Mouse (Mus musculus): Measurements from ENCODE around the gene Dysf. TPM values are rescaled to one million over a fixed set of nuclear protein-coding genes. Genes with fewer than 3 reads are reported as not detected.

Dysf gene
- polyA plus RNA-seq, 1 experiment from 2014 or later: 5.6 TPM

DNA sequence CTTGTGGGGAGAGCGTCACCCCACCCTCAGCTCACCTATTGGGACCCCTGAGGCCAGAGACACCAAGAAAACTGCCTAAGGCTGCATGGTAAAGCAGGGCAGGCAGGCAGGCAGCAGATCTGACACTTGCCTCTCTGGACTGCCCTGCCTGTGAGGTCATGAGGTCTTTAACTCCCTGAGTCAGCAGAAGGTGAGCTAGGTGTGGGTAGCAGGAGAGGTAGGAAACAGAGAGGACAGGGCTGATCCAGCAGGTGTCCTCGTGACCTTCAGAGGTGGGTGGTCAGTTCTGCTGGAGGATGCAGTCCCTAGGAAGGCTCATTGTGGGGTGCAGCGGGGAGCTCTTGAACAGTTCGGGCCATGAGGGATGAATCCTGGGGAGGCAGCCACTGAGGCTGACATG, 219.8 kb downstream of the Dysf start:
- WGBS: 72% methylated on average over 4 of the region's 4 CpGs
- H3K9me3 ChIP-seq: no peaks in the 10 kb centered on the region
- no peak overlapping the region for H3K4me2 ChIP-seq
- no peak overlapping the region for H3K4me3 ChIP-seq
- no peaks in the 10 kb centered on the region for H3K36me3 ChIP-seq
- no peaks in the 10 kb centered on the region for H3K27me3 ChIP-seq
- H3K4me1 ChIP-seq (replicated peaks): peaks cover 28% of the 10 kb centered on the region
- H3K9ac ChIP-seq: no peak overlapping the region
- no peak for ATAC-seq (ENCODE audit: low read depth)
- no peak overlapping the region for H3K27ac ChIP-seq (replicated peaks)

DNA sequence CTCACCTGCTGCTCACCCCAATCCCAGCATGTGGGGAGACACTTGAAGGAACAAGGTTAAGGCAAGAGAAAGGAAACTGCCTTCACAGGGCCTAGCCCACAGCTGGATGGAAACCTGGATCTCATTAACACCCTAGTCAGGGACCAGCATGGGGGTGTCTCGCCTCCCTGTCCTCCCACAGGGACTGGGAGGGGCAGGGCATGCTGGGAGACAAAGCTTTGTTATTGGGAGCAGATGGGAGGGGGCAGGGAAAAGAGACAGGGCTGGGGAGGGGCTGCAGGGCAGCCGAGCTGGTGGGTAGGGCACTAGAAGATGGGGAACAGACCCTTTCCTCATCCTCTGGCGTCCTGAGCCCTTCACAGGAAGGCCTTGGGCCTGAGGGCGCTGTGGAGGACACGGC, 220.4 kb downstream of the Dysf start:
- H3K27ac ChIP-seq (replicated peaks): no peak overlapping the region
- no peaks in the 10 kb centered on the region for H3K27me3 ChIP-seq
- no peaks in the 10 kb centered on the region for H3K9me3 ChIP-seq
- no peak overlapping the region for H3K9ac ChIP-seq
- no peaks in the 10 kb centered on the region for H3K36me3 ChIP-seq
- WGBS: 20% methylated on average over 5 of the region's 5 CpGs
- no peak overlapping the region for H3K4me2 ChIP-seq
- no peak overlapping the region for H3K4me3 ChIP-seq
- peaks cover 28% of the 10 kb centered on the region for H3K4me1 ChIP-seq (replicated peaks)
- no peak for ATAC-seq (ENCODE audit: low read depth)

DNA sequence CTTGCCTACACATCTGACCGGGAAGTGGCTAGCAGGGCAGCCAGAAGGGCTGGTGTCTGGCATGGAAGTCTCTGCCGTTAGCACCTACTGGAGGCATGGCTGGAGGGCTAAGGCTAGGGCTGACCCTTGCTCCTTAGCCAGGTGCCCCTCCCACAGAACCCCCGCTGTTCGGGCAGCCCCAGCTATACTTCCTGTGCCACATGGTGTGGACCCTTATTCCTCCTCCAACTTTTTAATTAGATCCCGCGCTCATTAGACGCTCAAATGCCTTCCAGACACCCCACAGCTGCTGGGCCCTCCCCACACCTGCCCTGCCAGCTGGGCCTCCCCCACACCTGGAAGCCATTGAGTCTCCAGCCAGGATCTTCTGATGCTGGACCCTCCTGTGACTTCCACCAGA, 221.3 kb downstream of the Dysf start:
- H3K36me3 ChIP-seq: no peaks in the 10 kb centered on the region
- H3K4me2 ChIP-seq: no peak overlapping the region
- no peak for ATAC-seq (ENCODE audit: low read depth)

DNA sequence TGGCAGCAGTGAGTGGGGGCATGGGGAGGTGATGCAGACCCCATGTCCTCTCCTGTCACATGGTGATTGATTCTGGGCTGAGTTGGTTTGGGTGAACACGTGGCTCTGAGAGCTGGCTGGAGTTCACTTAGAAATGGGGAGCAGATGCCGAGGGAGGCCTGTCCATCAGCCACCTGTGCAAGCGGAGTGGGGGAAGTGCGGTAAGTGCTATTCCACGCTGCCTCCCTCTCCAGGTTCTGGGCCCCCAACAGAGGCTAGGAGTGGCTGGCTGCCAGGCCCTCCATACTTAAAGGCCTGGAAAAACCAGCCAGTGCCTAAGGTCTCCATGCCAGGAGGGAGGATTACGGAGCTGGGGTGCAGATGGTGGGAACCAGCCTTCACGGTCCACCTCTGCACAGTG, 222.7 kb downstream of the Dysf start:
- Histone ChIP-seq H3K27me3 (no peaks in the 10 kb centered on the region), H3K4me2 (no peak overlapping the region), H3K27ac (replicated peaks) (no peak overlapping the region), H3K9ac (no peak overlapping the region), H3K36me3 (no peaks in the 10 kb centered on the region), H3K9me3 (no peaks in the 10 kb centered on the region), H3K4me3 (no peak overlapping the region), H3K4me1 (replicated peaks) (peaks cover 28% of the 10 kb centered on the region)
- ATAC-seq (ENCODE audit: low read depth): no peak
- WGBS: 63% methylated on average over 7 of the region's 7 CpGs

More for the DNA sequence above, 221.3 kb downstream of the Dysf start:
- H3K27me3 ChIP-seq: no peaks in the 10 kb centered on the region
- WGBS: 71% methylated on average over 7 of the region's 7 CpGs
- H3K9ac ChIP-seq: no peak overlapping the region
- H3K27ac ChIP-seq (replicated peaks): no peak overlapping the region
- H3K4me3 ChIP-seq: no peak overlapping the region
- H3K4me1 ChIP-seq (replicated peaks): peaks cover 28% of the 10 kb centered on the region
- no peaks in the 10 kb centered on the region for H3K9me3 ChIP-seq

DNA sequence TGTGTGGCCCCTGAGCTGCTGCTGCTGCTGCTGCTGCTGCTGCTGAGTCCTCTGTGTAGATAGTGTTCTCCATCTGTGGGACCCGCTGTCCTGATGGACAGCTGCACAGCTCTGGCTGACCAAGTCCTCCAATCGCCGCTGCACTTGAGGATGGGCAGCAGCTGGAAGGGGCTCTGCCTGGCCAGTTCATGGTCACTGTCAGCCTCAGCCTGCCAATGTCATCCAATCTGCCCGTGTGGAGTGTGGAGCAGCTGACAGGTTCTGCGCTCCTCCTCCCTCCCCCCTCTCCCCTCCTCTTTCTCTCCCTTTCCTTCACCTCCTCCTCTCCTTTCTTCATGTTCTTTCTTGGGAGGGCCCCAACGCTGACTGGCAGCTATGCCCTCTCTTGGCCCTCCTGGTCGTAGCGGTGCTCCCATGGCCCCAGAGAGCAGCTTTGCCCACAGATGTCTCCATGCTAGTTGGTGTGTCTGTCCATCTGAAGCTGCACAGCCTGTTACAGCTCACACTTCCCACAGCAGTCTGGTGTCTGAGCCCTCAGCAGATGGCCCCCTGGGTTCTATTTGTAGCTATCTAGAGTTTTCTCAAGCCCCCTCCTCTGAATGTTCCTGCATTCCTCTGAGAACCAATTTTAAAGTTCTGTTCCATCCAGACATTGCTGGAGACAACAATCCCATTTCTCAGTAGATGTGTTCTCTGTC, 223.8 kb downstream of the Dysf start:
- Histone ChIP-seq H3K4me3 (no peak overlapping the region), H3K27me3 (no peaks in the 10 kb centered on the region), H3K9me3 (no peaks in the 10 kb centered on the region), H3K4me1 (replicated peaks) (peaks cover 28% of the 10 kb centered on the region), H3K4me2 (no peak overlapping the region), H3K27ac (replicated peaks) (no peak overlapping the region), H3K36me3 (no peaks in the 10 kb centered on the region), H3K9ac (no peak overlapping the region)
- ATAC-seq (ENCODE audit: low read depth): no peak
- WGBS: 54% methylated on average over 8 of the region's 8 CpGs

DNA sequence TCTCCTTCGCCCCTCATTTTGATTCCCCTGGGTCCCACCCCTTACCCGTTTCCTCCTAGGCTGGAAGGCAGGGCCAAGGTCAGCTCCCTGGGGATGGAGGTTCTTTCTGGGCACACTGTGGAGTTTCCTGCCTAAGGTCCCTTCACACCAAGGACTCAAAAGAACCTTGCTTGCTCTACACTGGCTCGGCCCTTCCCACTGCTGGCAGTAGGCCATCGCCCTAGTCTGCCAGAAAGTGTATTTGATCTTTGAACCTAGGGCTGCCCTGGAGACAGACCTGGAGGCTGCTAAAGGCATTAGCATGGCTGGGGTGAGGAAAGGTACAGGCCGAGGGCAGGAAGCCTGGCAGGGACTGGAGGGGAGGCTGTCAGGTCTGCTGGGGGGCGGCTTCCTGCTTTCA, 225.4 kb downstream of the Dysf start:
- peaks cover 23% of the 10 kb centered on the region for H3K4me1 ChIP-seq (replicated peaks)
- H3K27me3 ChIP-seq: no peaks in the 10 kb centered on the region
- no peaks in the 10 kb centered on the region for H3K36me3 ChIP-seq
- no peak overlapping the region for H3K4me2 ChIP-seq
- ATAC-seq (ENCODE audit: low read depth): no peak
- no peak overlapping the region for H3K4me3 ChIP-seq
- no peak overlapping the region for H3K27ac ChIP-seq (replicated peaks)
- H3K9ac ChIP-seq: no peak overlapping the region
- WGBS: 65% methylated on average over 6 of the region's 6 CpGs
- H3K9me3 ChIP-seq: no peaks in the 10 kb centered on the region

GRCm38 (mm10) chr6:84235365-84235764, 227.0 kb downstream of the Dysf start:
- Histone ChIP-seq H3K9me3 (0 out of 2 replicates have a peak, but pooled peaks cover 4% of the 10 kb centered on the region), H3K9ac (no peak overlapping the region), H3K4me1 (replicated peaks) (peaks cover 12% of the 10 kb centered on the region; the same call in 1 of the 2 replicates), H3K27ac (replicated peaks) (no peak overlapping the region), H3K36me3 (no peaks in the 10 kb centered on the region), H3K4me3 (no peak overlapping the region), H3K27me3 (no peaks in the 10 kb centered on the region), H3K4me2 (no peak overlapping the region)
- ATAC-seq (ENCODE audit: low read depth): no peak
- WGBS: 89% methylated on average over 2 of the region's 2 CpGs

DNA sequence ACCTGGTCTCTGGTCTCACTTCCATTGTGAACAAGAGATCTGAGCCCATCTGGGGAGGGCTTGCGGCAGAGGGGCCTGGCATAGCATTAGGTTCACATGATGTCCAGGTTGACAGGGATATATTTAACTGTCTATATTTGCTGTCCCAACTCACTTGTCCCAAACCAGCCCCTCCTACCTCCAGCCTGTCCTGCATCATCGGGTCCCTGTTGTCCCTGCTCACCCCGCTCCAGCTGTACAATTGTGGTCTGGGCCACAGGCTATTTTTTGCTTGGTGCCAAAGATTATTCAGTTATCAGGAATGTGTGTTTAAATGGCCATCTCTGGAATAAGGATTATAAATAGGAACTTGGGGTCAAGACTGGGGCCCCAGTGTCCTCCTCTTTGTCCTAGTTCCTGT, 235.0 kb downstream of the Dysf start:
- Histone ChIP-seq H3K27ac (replicated peaks) (no peak overlapping the region), H3K4me2 (no peak overlapping the region), H3K27me3 (no peaks in the 10 kb centered on the region), H3K4me1 (replicated peaks) (no peaks in the 10 kb centered on the region), H3K9ac (no peak overlapping the region), H3K36me3 (no peaks in the 10 kb centered on the region), H3K4me3 (no peak overlapping the region), H3K9me3 (0 out of 2 replicates have a peak, but pooled peaks cover 8% of the 10 kb centered on the region)
- 91% methylated on average over 3 of the region's 3 CpGs for WGBS
- no peak for ATAC-seq (ENCODE audit: low read depth)

GRCm38 (mm10) chr6:84246101-84246760, 237.8 kb downstream of the Dysf start:
- 77% methylated on average over 4 of the region's 4 CpGs for WGBS
- ATAC-seq (ENCODE audit: low read depth): no peak
- H3K4me2 ChIP-seq: no peak overlapping the region
- no peaks in the 10 kb centered on the region for H3K4me1 ChIP-seq (replicated peaks)
- H3K9ac ChIP-seq: no peak overlapping the region
- H3K27ac ChIP-seq (replicated peaks): no peak overlapping the region
- no peaks in the 10 kb centered on the region for H3K27me3 ChIP-seq
- H3K9me3 ChIP-seq: 0 out of 2 replicates have a peak, but pooled peaks cover 3% of the 10 kb centered on the region
- H3K36me3 ChIP-seq: no peaks in the 10 kb centered on the region
- no peak overlapping the region for H3K4me3 ChIP-seq

GRCm38 (mm10) chr6:84246979-84247378, 238.6 kb downstream of the Dysf start:
- Histone ChIP-seq H3K36me3 (no peaks in the 10 kb centered on the region), H3K9me3 (0 out of 2 replicates have a peak, but pooled peaks cover 3% of the 10 kb centered on the region), H3K27me3 (no peaks in the 10 kb centered on the region), H3K9ac (no peak overlapping the region), H3K4me2 (no peak overlapping the region), H3K4me1 (replicated peaks) (no peaks in the 10 kb centered on the region), H3K4me3 (no peak overlapping the region), H3K27ac (replicated peaks) (no peak overlapping the region)
- no peak for ATAC-seq (ENCODE audit: low read depth)
- 64% methylated on average over 5 of the region's 5 CpGs for WGBS
